Mouse (Mus musculus) ovary, postnatal 10 days (tissue): Measurements from ENCODE around the gene Epor.
A peak's percentile ranks its signal among the peaks of the same experiment; 100 is the strongest.

ENCODE experiments used
- DNase-seq: peaks from one replicate; pipeline ENCODE4 v3.0.0; 2022; ENCODE audit warnings: low spot score

The Epor gene

DNA sequence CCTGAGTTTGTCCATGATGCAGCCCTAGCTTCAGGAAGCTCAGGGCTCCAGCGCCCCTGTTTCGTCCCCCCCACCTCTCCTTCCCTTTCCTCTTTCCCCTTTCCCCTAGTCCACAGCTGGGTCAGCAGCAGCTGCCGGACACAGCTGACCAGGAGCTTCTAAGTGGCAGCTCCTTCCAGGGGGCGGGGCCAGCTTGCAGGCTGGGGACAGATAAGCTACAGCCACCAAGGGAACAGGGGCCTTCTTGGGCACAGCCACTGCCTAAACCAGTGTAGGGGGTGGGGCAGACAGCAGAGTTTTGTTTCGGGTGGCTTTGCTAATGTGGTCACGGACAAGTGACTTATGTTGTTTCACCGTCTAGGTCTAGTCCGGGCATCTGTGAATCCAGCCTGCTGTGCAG is at the start of gene Epor:
Epor (minus strand) TSS at position 90 of the 400 bp plus-strand sequence.
- DNase-seq: no peak

DNA sequence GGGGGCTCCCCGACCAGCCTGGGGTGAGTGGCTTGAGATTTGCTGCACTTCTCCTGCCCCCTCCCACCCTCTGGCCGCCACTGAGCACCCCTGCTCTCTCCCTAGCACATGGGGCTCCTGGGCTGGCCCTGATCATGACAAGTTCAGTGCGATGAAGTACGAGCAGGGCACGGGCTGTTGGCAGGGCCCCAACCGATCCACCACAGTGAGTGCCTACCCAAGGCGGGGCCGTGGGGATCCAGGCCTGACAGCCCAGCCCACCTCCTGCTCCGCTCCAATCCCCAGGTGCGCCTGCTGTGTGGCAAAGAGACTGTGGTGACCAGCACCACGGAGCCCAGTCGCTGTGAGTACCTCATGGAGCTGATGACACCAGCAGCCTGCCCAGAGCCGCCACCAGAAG is 49.4 kb upstream of the Epor start:
- no peak for DNase-seq

DNA sequence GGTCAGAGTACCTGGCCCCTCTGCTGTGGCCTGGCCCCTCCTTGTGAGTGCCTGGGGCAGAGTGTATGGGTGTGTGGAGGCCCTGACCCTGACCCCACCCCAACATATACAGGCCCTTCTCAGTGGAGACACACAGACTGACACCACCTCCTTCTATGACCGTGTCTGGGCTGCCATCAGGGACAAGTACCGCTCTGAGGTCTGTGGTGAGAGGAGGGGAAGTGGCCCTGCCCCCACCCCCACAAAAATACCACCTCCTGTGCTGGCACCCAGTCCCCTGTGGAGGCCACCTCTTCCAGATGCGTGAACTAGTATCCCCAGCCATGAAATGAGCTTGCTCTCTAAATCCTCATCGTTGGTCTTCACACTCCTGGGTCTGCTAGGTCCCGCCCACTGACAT is 47.7 kb upstream of the Epor start:
- DNase-seq: no peak

DNA sequence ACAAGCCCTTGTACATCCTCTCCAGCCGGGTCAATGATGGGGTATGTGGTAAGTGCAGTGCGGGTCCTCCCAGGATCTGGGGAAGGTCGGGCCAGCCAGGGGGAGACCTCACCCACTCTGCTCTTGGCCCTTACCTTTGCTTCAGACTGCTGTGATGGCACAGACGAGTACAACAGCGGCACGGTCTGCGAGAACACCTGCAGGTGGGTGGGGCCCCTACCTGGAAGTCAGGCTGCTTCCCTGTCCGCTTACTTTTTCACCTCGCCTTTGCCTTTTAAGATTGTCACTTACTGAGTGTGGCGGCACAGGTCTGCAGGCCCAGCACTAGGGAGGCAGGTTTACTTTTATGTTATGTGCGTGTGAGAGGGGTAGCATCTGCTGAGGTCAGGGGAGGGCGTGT is 41.2 kb upstream of the Epor start:
- DNase-seq: no peak

DNA sequence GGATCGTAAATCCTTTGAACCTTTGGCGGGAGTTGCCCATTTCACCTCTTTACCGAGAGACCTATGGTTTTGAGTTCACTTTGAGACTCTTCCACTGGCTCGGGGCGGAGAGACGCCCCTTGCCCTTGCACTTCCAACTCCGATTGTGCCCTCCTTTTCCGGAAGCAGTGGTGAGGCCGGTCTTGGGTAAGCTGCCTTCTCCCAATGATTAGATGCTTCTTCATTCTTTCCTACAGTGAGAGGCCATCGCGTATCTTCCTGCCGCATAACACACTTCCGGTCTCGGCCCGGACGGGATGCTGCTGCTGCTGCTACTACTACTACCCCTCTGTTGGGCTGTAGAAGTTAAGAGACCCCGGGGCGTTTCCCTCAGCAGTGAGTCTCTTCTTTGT is 39.9 kb upstream of the Epor start:
- no peak for DNase-seq

DNA sequence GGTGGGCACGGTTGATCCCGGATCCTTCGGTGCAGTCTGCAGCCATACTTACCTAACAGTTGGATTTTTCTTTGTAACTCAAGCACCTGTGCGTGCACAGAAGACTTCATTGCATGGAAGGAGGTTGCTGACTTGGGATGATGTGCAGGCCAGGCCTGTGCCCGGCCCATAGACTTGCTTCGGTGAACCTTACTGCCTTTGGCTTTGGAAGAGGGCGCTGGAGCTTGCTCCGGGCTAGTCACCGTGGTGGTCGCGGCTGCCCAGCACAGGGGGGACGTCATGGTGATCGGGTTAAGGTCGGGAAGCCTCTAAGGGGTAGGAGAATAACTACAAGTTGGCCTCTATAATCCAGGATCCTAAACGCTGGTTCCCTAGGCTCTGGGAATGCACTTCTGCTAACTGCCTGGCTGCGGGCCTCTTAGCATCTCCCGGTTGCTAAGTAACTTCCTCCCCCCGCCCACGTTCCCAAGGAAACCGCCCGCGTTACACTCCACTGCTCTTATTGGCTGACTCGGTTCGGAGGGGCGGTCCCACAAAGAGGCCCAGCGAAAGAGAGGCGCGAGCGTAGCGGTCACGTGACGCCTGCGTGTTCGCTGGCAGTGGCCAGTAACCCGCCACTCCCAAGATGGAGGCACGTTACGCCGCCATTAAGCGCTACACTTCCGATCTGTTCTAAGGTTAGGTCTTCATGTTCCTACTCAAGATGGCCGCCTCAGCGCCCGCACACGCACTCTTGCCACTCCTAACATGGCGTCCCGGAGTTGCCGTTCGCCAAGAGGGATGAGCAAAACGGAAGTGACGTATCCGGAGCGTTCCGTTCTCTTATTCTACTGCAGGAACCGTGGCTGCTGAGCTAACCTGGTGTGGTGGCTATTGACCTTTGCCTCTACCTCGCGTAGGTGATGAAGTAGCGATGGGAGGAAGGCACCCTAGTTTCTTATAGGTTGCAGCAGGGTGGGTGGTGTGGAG is 39.2 kb upstream of the Epor start, which contains the start of the genes Ccdc151 and Prkcsh:
Ccdc151 (minus strand) TSS at position 441 of the 969 bp plus-strand sequence.
Prkcsh (plus strand) TSS at position 613 of the 969 bp plus-strand sequence.
- DNase-seq: peak; percentile 92

DNA sequence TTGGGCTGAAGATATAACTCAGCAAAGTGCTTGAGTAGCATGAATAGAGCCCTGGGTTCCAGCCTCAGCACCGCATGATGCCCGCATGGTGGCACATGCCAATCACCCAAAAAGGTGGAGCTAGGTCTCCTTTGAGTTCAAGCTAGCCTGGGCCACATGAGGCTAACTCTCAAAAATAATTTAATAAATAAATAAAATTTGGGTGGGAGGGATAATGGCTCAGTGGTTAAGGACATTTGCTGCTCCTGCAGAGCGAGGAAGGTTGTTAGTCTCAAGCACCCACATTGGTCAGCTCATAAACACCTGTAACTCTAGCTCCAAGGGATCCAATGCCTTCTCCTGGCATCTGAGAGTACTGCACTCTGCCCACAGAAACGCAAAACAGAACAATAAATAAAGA is 38.3 kb upstream of the Epor start:
- no peak for DNase-seq

DNA sequence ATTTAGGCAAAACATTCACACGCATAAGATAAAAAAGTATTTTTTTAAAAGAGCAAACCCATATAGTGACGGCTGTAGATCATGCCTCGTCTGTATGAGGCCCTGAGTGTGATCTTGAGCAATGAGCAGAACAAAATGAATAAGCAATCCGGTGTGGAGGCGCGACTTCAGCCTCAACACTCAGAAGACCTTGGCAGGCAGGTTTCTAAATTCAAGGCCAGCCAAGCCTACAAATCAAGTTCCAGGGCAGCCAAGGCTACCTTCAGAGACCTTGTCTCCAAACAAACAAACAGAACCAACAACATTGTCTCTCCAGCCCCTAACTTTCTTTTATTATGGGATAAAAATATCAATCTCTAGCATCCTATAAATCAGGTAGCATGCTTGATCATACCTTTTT is 37.0 kb upstream of the Epor start:
- DNase-seq: no peak

DNA sequence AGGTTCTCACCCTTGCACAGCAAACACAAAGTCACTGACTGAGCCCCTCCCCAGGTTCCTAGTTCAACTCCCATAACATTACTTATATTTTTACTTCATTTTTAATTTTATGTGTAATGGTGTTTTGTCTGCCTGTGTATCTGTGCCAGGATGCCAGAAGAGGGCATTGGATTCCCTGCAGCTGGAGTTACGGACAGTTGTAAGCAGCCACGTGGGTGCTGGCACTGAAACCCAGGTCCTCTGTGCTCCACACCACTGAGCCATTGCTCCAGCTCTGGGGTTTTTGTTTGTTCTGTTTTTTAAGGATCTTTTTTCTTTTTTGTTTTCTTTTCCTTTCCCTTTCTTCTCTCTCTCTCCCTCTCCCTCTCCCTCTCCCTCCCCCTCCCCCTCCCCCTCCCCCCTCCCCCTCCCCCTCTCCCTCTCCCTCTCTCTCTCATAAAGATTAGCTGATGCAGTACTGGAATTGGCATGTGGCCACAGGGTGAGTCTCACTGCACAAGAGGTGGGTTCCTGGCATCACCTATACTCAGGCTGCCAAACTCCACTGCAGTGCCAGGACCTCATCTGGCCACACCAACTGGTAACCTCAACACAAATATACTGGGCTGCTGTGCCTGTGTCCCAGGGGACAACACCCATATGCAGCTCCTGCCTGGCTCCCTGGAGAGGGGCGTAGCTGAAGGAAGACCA is 33.0 kb upstream of the Epor start:
- no peak for DNase-seq

DNA sequence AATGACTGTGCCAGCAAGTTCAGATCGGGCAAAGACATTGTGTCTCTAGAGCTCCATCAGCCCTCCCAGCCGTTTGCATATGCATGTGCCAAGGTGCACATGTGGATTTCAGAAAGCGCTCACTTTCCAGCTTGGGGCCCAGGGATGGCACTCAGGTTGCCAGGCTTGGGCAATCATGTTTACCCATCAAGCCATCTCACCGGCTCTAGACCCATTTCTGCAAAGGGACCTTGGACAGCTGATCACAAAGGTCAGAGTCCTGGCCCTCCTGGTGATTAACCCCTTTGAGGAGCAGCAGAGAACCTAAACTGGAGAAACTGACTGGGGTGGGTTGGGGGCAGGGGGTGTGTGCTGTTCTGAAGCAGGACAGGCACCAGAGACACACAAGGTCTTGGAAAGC is 28.9 kb upstream of the Epor start:
- no peak for DNase-seq

DNA sequence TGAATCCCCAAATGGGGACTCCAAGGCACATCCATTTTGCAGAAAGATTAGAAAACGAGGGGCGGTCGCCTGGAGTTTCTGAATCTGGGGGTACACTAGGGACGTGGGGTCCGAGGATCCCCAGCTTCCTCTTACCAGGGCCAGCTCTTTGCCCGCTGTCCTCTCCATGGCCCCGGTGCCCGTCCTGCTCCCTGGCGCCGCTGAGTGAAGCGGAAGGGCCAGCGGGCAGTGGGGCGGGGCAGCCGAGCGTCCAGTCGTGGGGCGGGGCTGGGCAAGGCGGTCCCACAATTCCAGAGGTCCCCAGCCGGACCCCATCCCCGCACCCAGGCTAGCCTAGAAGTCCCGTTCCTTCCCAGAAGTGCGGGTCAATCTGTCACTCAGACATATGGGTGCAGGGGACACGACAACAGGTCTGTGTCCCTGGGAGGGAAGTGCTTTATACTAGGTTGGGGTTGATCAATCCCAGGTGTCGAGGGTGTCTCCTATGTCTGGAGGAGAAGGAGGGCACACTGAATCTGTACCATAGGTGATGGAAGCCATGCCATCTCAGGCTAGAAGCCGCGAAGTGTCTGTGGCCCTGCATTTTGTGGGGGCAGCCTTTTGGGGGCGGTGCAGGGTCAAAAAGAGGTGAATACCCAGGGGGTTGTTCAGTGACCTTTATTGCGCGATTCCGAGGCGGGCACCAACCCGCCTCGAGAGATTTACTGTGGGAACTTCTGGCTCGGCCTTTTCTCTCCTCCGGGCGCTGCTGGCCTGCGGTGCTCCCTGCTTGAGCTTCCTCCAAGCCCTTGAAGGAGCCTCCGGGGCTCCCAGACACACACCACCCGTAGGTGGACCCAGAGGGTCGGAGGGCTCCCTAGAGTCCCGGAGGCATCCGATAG is 26.2 kb upstream of the Epor start, which contains the start of gene Rgl3:
Rgl3 (minus strand) TSS at position 217 of the 881 bp plus-strand sequence.
- peak; percentile 16 for DNase-seq

DNA sequence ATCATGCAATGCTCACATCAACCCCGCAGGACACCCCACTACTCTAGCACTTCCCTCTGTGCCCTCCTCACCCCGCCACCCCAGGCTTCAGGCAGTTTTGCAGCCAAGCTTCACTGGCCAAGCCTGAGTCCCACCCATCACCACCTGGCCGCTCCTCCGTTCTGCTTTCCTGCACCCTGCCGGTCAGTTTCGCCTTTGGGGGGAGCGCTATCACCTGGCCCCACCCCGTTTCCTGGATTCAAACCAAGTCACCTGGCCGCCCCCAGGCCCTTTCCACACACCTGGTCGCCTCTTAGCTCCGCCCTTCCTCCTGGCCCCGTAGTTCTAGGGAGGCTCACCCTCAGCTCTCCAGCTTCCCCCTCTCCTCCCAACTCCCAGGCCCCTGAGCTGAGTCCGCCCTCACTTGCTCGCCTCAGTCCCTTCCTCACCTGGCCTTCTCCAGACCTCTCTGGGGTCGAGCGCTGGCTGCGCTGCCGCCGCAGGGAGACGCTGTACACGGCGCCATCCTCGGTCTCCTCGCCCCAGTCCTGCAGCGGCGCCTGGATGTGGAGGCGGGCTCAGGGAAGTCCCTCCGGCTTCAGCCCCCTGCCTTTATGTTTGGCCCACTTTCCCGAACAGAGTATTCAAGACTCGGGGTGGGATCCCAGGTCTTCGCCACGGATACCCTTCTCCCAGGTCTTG is 25.3 kb upstream of the Epor start:
- DNase-seq: no peak

DNA sequence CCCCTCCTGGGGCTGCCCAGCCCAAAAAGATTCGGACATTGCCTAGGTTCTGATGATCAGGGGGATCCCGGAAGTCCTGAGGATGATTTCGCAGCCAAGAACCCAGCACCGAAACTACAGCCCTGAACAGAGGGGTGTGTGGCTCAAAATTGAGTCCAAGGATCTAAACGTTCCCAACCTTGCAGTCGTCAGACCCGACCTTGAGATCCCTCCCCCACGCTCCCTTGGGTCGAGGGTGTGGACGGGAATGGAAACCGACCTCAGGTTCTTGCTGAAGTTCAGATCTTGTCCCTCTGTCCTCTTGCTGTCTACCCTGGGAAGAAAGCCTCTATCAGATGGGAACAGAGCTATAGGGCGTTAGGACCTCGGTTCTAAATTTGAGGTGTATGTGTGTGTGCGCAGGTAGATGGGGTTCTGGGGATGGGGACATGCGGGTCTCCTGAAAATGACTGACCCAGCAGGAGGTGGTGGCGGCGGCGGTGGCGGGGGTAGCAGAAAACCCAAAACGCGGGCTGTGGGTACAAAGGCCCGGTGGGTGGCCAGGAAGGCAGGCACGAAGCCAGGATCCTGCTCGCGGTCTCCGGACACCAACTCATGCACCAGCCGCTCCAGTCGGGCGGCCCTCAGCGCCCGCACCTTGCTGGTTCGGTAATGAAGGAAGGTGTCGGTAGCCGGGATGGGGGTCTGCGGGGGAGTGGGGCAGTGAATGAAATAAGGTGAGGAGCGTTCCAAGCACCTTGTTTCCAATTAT is 24.5 kb upstream of the Epor start:
- no peak for DNase-seq

DNA sequence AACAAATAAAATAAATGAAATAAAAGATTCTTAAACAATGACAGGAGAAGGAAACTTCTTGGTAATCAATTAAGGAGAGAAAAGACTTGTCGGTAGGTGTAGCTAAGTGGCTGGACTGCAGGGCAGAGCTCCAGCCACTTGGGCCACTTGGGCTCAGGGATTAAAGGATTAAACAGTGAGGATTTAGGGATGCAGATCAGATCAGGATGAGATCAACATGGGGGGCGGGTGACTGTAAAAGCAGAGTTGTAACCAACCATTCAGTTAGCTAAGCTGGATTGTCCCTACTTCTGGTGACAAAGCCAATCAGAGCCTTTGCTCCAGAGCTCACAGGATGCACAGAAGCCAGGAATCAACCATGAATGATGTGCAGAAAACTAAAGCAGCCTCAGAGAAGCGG is 20.6 kb upstream of the Epor start:
- no peak for DNase-seq

DNA sequence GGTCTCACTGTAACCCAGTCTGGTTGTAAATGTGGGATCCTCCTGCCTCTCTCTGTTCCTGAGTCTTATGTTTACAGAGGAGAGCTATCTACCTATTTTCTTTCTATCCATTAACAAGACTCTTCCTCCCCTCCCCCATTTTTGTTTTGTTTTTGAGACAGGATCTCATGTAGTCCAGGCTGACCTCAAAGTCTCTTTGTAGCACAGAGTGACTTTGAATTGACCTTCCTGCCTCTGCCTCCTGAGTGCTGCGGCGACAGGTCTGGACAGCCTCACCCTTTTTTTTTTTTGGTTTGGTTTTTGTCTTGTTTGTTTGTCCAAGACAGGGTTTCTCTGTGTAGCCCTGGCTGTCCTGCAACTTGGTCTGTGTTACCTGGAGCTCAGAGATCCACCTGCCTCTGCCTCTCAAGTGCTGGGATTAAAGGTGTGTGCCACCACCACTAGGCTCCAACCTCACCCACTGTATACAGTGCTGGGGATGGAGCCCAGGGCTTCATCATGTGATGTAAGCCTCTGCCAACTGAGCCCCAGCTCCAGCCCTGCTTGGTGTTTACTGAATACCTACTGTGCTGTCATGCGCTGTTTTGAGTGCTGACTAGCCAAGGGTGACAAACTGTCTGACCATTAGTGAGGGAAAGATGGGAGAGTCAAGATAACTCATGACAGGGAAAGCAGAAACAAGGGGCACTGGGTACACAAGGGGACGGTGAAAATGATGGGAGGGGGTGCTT is 15.3 kb upstream of the Epor start:
- DNase-seq: no peak

DNA sequence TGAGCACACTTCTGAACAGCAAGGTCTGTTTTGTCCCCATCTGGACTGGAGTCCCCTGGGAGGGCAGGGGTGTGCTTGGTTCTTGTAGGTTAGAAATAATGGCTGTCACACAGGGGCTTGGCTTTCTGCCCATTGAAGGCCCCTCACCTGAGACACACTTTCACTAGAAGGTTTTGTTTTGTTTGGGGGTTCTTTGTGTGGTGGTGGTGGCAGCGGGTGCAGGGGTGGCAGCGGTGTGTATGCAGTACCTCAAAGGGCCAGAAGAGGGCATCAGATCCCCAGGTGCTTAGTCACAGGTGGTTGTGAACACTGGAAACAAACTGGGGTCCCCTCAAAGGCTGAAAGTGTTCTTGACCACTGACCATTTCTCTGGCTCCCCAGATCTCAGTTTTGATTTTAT is 14.7 kb upstream of the Epor start:
- no peak for DNase-seq

DNA sequence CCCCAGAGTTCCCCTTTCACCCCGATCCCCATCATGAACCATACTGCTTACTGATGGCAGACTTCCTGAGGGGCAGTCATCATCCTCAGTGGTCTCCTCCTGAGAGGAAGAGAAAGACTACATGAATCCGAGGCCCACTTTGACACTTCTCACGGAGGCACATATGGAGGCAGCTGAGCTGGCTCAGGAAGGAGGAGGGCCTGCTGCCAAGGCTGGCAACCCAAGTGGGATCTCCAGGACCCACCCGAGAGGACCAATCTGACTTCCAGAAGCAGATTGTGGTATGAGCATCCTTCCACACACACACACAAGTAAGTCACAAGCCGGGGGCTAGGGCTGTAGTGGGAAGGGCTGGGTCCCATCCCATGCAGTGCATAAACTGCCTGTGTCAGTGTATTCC is 14.0 kb upstream of the Epor start:
- DNase-seq: no peak

DNA sequence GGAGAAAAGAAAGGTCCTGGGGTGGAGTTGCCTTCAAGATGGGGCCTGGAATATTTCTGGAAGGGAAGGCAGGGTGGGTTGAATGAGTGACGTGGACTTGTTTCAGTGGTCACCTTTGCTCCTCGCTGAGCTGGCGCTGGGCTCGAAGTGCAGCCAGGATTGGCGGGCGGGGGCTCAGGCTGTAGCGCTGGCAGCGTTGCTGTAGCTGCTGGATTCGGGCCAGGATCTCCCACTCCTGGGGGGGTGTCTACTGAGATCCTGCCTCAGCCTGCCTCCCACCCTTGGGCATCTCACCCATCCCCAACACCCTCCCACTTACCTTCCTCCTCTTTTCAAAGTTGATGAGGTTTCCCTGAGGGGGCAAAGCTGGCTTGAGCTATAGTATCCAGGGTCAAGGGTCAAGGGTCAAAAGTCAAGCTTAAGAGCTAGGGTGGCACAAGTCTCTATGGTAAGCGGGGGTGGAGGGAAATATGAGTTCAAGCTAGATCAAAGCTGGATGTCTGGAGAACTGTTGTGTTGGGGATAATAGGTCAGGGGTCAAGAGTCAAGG is 13.4 kb upstream of the Epor start:
- DNase-seq: no peak

DNA sequence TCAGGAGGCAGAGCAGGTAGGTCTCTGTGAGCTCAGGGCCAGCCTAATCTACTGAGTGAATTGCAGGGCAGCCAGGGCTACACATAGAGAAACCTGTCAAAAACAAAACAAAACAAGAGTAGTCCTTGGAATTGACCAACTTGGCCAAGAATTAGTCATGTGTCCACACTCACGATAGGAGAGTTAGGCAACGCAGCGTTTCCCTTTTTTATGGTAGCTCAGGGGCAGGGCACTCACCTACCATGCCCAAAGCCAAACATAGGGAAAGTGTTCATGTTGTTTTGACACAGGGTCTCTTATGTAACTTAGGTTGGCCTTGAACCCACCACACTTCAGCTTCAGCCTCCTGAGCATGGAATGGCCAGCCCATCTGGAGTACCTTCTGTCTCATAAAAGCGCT is 6.0 kb upstream of the Epor start:
- DNase-seq: no peak

DNA sequence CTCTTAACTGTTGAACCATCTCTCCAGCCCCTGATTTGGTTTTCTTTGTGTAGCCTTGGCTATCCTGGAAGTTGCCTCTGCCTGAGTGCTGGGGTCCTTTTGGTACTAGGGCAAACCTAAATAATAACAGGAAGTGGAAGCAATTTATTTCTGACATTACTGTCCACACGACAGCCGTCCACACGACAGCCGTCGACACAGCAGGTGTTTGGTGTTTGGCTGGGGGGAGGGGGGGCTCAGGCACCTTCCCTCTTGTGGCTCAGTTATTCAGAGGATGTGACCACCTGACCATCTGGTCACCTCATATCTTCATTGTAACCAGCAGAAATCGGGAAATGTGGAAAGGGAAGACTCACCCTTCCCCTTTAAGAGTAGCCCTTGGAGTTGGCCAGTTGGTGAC is 5.6 kb upstream of the Epor start:
- DNase-seq: no peak
